Mouse (Mus musculus): Measurements from ENCODE around the gene Ccnd2. TPM values are rescaled to one million over a fixed set of nuclear protein-coding genes. Genes with fewer than 3 reads are reported as not detected.

Gene Ccnd2
- total and polyA plus RNA-seq, 3 experiments, result 67.3 to 407 (median 198) TPM

GRCm38 (mm10) chr6:127154708-127155268 is 2.8 kb upstream of the Ccnd2 start:
- peaks cover 0 to 10% of the 10 kb centered on the region in 2 experiments; a peak in 2 of 4 replicates for H3K4me1 ChIP-seq (ENCODE audit: control insufficient read depth in 1 of 2, insufficient read depth in 2 of 2, low read length in 2 of 2)
- peaks cover 14 to 25% of the 10 kb centered on the region in 2 experiments for H3K27me3 ChIP-seq (ENCODE audit: control insufficient read depth in 1 of 2, insufficient read depth in 2 of 2, low read length in 2 of 2)

GRCm38 (mm10) chr6:127153972-127154707 is 2.1 kb upstream of the Ccnd2 start:
- Histone ChIP-seq H3K36me3 (ENCODE audit: control insufficient read depth in 1 of 2, insufficient read depth in 2 of 2, low read length in 2 of 2) (no peaks in the 10 kb centered on the region; a peak in 1 of 4 replicates), H3K27ac (ENCODE audit: control insufficient read depth, low read depth, low read length) (no peak overlapping the region), H3K9me3 (replicated peaks; ENCODE audit: insufficient read depth, low read length) (no peaks in the 10 kb centered on the region), H3K27me3 (ENCODE audit: control insufficient read depth in 1 of 2, insufficient read depth in 2 of 2, low read length in 2 of 2) (peaks cover 14 to 25% of the 10 kb centered on the region in 2 experiments), H3K4me3 (ENCODE audit: control insufficient read depth in 1 of 2, insufficient read depth in 1 of 2, low read depth in 2 of 2, low read length in 2 of 2) (peak overlapping the region; percentile 40 to 63), H3K9ac (ENCODE audit: control insufficient read depth, low read depth, low read length, poor library complexity, severe bottlenecking) (peak overlapping the region; percentile 93), H3K4me1 (ENCODE audit: control insufficient read depth in 1 of 2, insufficient read depth in 2 of 2, low read length in 2 of 2) (peaks cover 0 to 10% of the 10 kb centered on the region in 2 experiments; a peak in 2 of 4 replicates), H3K79me2 (ENCODE audit: control insufficient read depth, insufficient read depth, low read length, poor library complexity) (peaks cover 19% of the 10 kb centered on the region)
- TF ChIP-seq MAX (IDR thresholded peaks at IDR 0.05; ENCODE audit: low read length), result no peak
- TF ChIP-seq MXI1 (IDR thresholded peaks at IDR 0.05; ENCODE audit: low read depth, low read length), result no peak
- TF ChIP-seq KAT2A (conservative IDR thresholded peaks at IDR 0.05; ENCODE audit: low read depth, low read length), result no peak
- no peak for TF ChIP-seq MYC (IDR thresholded peaks at IDR 0.05; ENCODE audit: low read depth, low read length)
- TF ChIP-seq GABPA (IDR thresholded peaks at IDR 0.05; ENCODE audit: low read depth, low read length), result no peak
- TF ChIP-seq EP300 (IDR thresholded peaks at IDR 0.05; ENCODE audit: low read depth in 1 of 2, low read length in 2 of 2), result no peak
- TF ChIP-seq POLR2AphosphoS2 (IDR thresholded peaks at IDR 0.05; ENCODE audit: low read length), result no peak
- TF ChIP-seq ELF1 (IDR thresholded peaks at IDR 0.05; ENCODE audit: low read depth, low read length), result no peak
- DNase-seq (ENCODE audit: low read depth, low spot score), result peak; percentile 54

More at GRCm38 (mm10) chr6:127154708-127155268, 2.8 kb upstream of the Ccnd2 start:
- H3K9me3 ChIP-seq (replicated peaks; ENCODE audit: insufficient read depth, low read length), result no peaks in the 10 kb centered on the region
- DNase-seq (ENCODE audit: low read depth, low spot score), result peak; percentile 71
- H3K27ac ChIP-seq (ENCODE audit: control insufficient read depth, low read depth, low read length), result no peak overlapping the region
- H3K36me3 ChIP-seq (ENCODE audit: control insufficient read depth in 1 of 2, insufficient read depth in 2 of 2, low read length in 2 of 2), result no peaks in the 10 kb centered on the region; a peak in 1 of 4 replicates
- peaks cover 13% of the 10 kb centered on the region for H3K79me2 ChIP-seq (ENCODE audit: control insufficient read depth, insufficient read depth, low read length, poor library complexity)
- TF ChIP-seq MAX (IDR thresholded peaks at IDR 0.05; ENCODE audit: low read length), result peak; percentile 81
- no peak for TF ChIP-seq EP300 (IDR thresholded peaks at IDR 0.05; ENCODE audit: low read depth in 1 of 2, low read length in 2 of 2)
- TF ChIP-seq UBTF (IDR thresholded peaks at IDR 0.05; ENCODE audit: borderline replicate concordance, insufficient read depth, low read depth, low read length), result no peak
- TF ChIP-seq CHD2 (IDR thresholded peaks at IDR 0.05; ENCODE audit: low read length), result peak; percentile 11; the same call in 1 of the 2 replicates
- peak; percentile 54; the same call in 1 of the 2 replicates for TF ChIP-seq ETS1 (IDR thresholded peaks at IDR 0.05; ENCODE audit: low read depth, low read length)
- peak; percentile 96 for TF ChIP-seq MXI1 (IDR thresholded peaks at IDR 0.05; ENCODE audit: low read depth, low read length)
- no peak for TF ChIP-seq TBP (IDR thresholded peaks at IDR 0.05; ENCODE audit: low read depth, low read length)
- peak; percentile 97 for TF ChIP-seq SIN3A (IDR thresholded peaks at IDR 0.05; ENCODE audit: low read length)
- TF ChIP-seq MAZ (IDR thresholded peaks at IDR 0.05; ENCODE audit: low read depth, low read length), result 0 out of 2 replicates have a peak, but pooled peaks have one; percentile 32
- TF ChIP-seq NELFE (IDR thresholded peaks at IDR 0.05; ENCODE audit: low read depth, low read length), result no peak
- TF ChIP-seq ZNF384 (IDR thresholded peaks at IDR 0.05; ENCODE audit: low read depth, low read length), result peak; percentile 83
- peak; percentile 8; the same call in 1 of the 2 replicates for TF ChIP-seq USF1 (IDR thresholded peaks at IDR 0.05; ENCODE audit: low read depth, low read length)
- TF ChIP-seq HCFC1 (IDR thresholded peaks at IDR 0.05; ENCODE audit: low read depth, low read length), result 0 out of 2 replicates have a peak, but pooled peaks have one; percentile 29
- peak overlapping the region; percentile 40 to 63; a peak in 3 of 4 replicates for H3K4me3 ChIP-seq (ENCODE audit: control insufficient read depth in 1 of 2, insufficient read depth in 1 of 2, low read depth in 2 of 2, low read length in 2 of 2)
- peak overlapping the region; percentile 93 for H3K9ac ChIP-seq (ENCODE audit: control insufficient read depth, low read depth, low read length, poor library complexity, severe bottlenecking)

All from MEL (cell line).